Mouse (Mus musculus) cerebellum, adult 9-11 months (tissue): Measurements from ENCODE around the gene Dclk2.

Source experiments
- DNase-seq: peaks from one replicate; pipeline ENCODE4 v3.0.0; 2022

Gene Dclk2

GRCm38 (mm10) chr3:86920343-86921083 lies at the start of gene Dclk2:
Gene Dclk2, minus strand, starts transcription at chr3:86920852.
- peak; percentile 90 for DNase-seq

GRCm38 (mm10) chr3:86962665-86963435 lies 42.2 kb upstream of the Dclk2 start:
- peak; percentile 71 for DNase-seq

GRCm38 (mm10) chr3:86961395-86961669 lies 40.7 kb upstream of the Dclk2 start:
- no peak for DNase-seq

GRCm38 (mm10) chr3:86960656-86961394 lies 40.2 kb upstream of the Dclk2 start:
- no peak for DNase-seq

- no peak for DNase-seq
Observed at GRCm38 (mm10) chr3:86959088-86959487, 38.4 kb upstream of the Dclk2 start.

GRCm38 (mm10) chr3:86955376-86955775 lies 34.7 kb upstream of the Dclk2 start:
- DNase-seq, result no peak

GRCm38 (mm10) chr3:86954521-86954920 lies 33.9 kb upstream of the Dclk2 start:
- DNase-seq, result no peak

- no peak for DNase-seq
Observed at GRCm38 (mm10) chr3:86953819-86954218, 33.2 kb upstream of the Dclk2 start.

GRCm38 (mm10) chr3:86950652-86951051 lies 30.0 kb upstream of the Dclk2 start:
- no peak for DNase-seq

GRCm38 (mm10) chr3:86936254-86936836 lies 15.7 kb upstream of the Dclk2 start:
- peak; percentile 33 for DNase-seq

GRCm38 (mm10) chr3:86933446-86933845 lies 12.8 kb upstream of the Dclk2 start:
- no peak for DNase-seq

GRCm38 (mm10) chr3:86923686-86924085 lies 3.0 kb upstream of the Dclk2 start:
- no peak for DNase-seq

GRCm38 (mm10) chr3:86921181-86921975 lies 726 bp upstream of the Dclk2 start:
- peak; percentile 65 for DNase-seq

GRCm38 (mm10) chr3:86919641-86920342 lies 860 bp downstream of the Dclk2 start:
- peak; percentile 78 for DNase-seq

GRCm38 (mm10) chr3:86917048-86917447 lies 3.6 kb downstream of the Dclk2 start:
- no peak for DNase-seq

GRCm38 (mm10) chr3:86916626-86917025 lies 4.0 kb downstream of the Dclk2 start:
- DNase-seq, result no peak

- DNase-seq, result no peak
Observed at GRCm38 (mm10) chr3:86915291-86915690, 5.4 kb downstream of the Dclk2 start.

- DNase-seq, result peak; percentile 33
Observed at GRCm38 (mm10) chr3:86914316-86914715, 6.3 kb downstream of the Dclk2 start.

GRCm38 (mm10) chr3:86898366-86898765 lies 22.3 kb downstream of the Dclk2 start:
- DNase-seq, result no peak

- peak; percentile 49 for DNase-seq
Observed at GRCm38 (mm10) chr3:86897551-86897950, 23.1 kb downstream of the Dclk2 start.

- DNase-seq, result no peak
Observed at GRCm38 (mm10) chr3:86897066-86897465, 23.6 kb downstream of the Dclk2 start.

- no peak for DNase-seq
Observed at GRCm38 (mm10) chr3:86894491-86894890, 26.2 kb downstream of the Dclk2 start.
